Mouse (Mus musculus): Measurements from ENCODE around the gene E030018B13Rik.

Gene E030018B13Rik

DNA sequence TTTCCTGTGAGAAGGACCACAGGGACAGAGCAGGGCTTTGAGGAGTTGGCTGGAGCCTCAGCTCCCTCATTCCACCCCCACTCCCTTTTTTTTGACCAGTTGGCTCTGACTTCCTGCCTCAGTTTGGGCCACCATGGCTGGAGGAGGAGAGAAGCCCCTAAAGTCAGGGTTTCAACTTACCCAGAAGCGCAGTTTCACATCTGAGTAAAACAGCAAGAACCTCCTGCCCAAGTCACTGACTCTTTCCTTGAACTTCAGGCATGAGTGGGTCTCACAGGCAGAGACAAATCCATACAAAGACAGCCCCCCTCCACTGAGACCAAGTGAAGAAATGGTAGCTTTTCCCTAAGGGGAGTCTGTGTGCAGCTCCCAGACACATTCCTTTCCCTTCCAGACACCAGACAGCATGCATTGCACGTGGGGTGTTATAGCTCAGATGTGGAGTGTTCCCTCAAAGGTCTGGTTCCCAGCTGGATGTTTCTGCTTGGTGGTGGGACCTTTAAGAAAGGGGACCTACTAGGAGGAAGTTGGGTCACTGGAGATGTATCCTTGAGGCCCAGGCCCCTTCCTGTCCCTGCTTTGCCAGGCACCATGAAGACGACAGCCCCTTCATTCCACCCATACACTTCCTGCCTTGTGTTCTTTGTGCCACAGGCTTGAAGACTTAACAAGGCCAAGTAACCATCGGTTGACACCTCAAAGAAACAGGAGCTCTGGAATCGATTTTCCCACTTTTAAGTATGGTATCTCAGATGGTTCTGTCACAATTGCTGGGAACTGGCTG is 49.2 kb downstream of the E030018B13Rik start:
- no peak for DNase-seq (ENCODE audit: low spot score)

DNA sequence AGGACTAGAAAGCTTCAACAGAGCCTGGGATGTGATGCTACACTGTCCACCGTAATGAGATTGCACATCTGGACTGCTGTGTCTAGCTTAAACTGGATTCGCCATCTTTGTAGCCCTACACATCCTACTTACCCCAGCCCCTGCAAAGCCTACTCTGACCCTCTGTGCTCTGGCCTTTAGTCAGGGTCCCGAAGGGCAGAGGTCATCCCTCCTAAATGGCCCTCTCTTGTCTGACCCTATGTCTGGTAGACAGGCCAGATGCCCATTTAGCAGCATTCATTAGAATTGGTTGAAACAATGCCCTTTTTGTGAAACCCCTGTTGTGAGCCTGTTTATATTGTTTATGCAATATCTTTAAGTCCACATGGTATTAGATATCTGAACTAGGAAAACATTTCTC is 53.3 kb downstream of the E030018B13Rik start:
- peak; percentile 68 for DNase-seq (ENCODE audit: low spot score)
